8 mouse cellular contexts compared by ENCODE assay signal in genomic region chr8:11173284-11174191, GRCm38 (mm10).
DNase-seq lines count a peak whose midpoint lies in the region; ATAC-seq and TF ChIP-seq lines count a peak whose summit lies in the region.

No protein-coding gene starts in this region.

- TF ChIP-seq CTCF in testis, adult 2 months (IDR thresholded peaks at IDR 0.05; ENCODE audit: control insufficient read depth, insufficient read depth, insufficient replicate concordance, low read depth, low read length): peak; percentile 61; the same call in 1 of the 2 replicates
- TF ChIP-seq CTCF in liver, embryonic 14.5 days (IDR thresholded peaks at IDR 0.05; ENCODE audit: low read depth): peak; percentile 64

- ATAC-seq in intestine, embryonic 14.5 days (replicated peaks; ENCODE audit: low FRiP score, low TSS enrichment, low read depth): peak; percentile 37; the same call in 1 of the 2 replicates
- ATAC-seq in liver, embryonic 14.5 days (ENCODE audit: insufficient read depth): no peak
- no peak for ATAC-seq in activated CD4-positive, CD25-positive, alpha-beta regulatory T cell, adult 4 months

- no peaks in the 10 kb centered on the region for H3K27me3 ChIP-seq in testis, adult 2 months (ENCODE audit: control insufficient read depth, insufficient read depth, low read length)
- H3K27me3 ChIP-seq in intestine, embryonic 14.5 days (replicated peaks; ENCODE audit: control insufficient read depth, insufficient read depth, low read length): no peaks in the 10 kb centered on the region
- no peaks in the 10 kb centered on the region for H3K27me3 ChIP-seq in liver, embryonic 14.5 days (ENCODE audit: control insufficient read depth, insufficient read depth, low read length)

- H3K36me3 ChIP-seq in testis, adult 2 months (ENCODE audit: control insufficient read depth, insufficient read depth, low read length): no peaks in the 10 kb centered on the region
- H3K36me3 ChIP-seq in intestine, embryonic 14.5 days (ENCODE audit: control insufficient read depth, insufficient read depth, low read length): no peaks in the 10 kb centered on the region
- no peaks in the 10 kb centered on the region for H3K36me3 ChIP-seq in liver, embryonic 14.5 days (replicated peaks; ENCODE audit: control insufficient read depth, insufficient read depth, low read depth)

- no peak overlapping the region for H3K9ac ChIP-seq in intestine, embryonic 14.5 days (ENCODE audit: low read length)
- H3K9ac ChIP-seq in liver, embryonic 14.5 days (replicated peaks): no peak overlapping the region

- no peaks in the 10 kb centered on the region for H3K4me1 ChIP-seq in testis, adult 2 months (ENCODE audit: control insufficient read depth, insufficient read depth, low read length)
- H3K4me1 ChIP-seq in intestine, embryonic 14.5 days (replicated peaks; ENCODE audit: control insufficient read depth, insufficient read depth, low read length): no peaks in the 10 kb centered on the region
- 0 out of 4 replicates have a peak, but pooled peaks cover 0 to 2% of the 10 kb centered on the region in 2 experiments for H3K4me1 ChIP-seq in liver, embryonic 14.5 days (replicated peaks; ENCODE audit: control insufficient read depth in 2 of 2, insufficient read depth in 2 of 2, low read length in 1 of 2)

- H3K4me2 ChIP-seq in intestine, embryonic 14.5 days (ENCODE audit: low read length): no peak overlapping the region
- no peak overlapping the region for H3K4me2 ChIP-seq in liver, embryonic 14.5 days (ENCODE audit: low read depth)

- H3K9me3 ChIP-seq in intestine, embryonic 14.5 days (ENCODE audit: control insufficient read depth, low read length): no peaks in the 10 kb centered on the region
- no peaks in the 10 kb centered on the region for H3K9me3 ChIP-seq in liver, embryonic 14.5 days (ENCODE audit: control insufficient read depth, low read length)

- 73% methylated on average over 17 of the region's 17 CpGs for WGBS in intestine, embryonic 14.5 days
- WGBS in liver, embryonic 14.5 days (ENCODE audit: insufficient replicate concordance): 48% methylated on average over 17 of the region's 17 CpGs

- DNase-seq in testis, postnatal 14 days (ENCODE audit: low spot score): no peak
- DNase-seq in cerebellum, postnatal 25 days: peak; percentile 67 to 79
- peak; percentile 77 for DNase-seq in gastrocnemius, postnatal 25 days
- DNase-seq in intestine, embryonic 14.5 days (ENCODE audit: low spot score): peak; percentile 68
- no peak for DNase-seq in liver, embryonic 14.5 days (ENCODE audit: low read depth in 3 of 3, low spot score in 3 of 3)
- DNase-seq in naive thymus-derived CD4-positive, alpha-beta T cell, adult 2 months (ENCODE audit: low read depth): peak; percentile 9

- no peak overlapping the region for H3K27ac ChIP-seq in testis, adult 2 months (ENCODE audit: control insufficient read depth, insufficient read depth, low read depth, low read length)
- H3K27ac ChIP-seq in intestine, embryonic 14.5 days (ENCODE audit: low read depth): no peak overlapping the region
- H3K27ac ChIP-seq in liver, embryonic 14.5 days: no peak overlapping the region

- H3K4me3 ChIP-seq in testis, adult 2 months (ENCODE audit: control insufficient read depth, low read depth, low read length): no peak overlapping the region
- no peak overlapping the region for H3K4me3 ChIP-seq in intestine, embryonic 14.5 days (ENCODE audit: low read depth, low read length)
- no peak overlapping the region for H3K4me3 ChIP-seq in liver, embryonic 14.5 days (ENCODE audit: insufficient read depth in 1 of 2, low read depth in 2 of 2, low read length in 2 of 2)

- no peak for TF ChIP-seq POLR2A in testis, adult 2 months (IDR thresholded peaks at IDR 0.05; ENCODE audit: control insufficient read depth, low read depth, low read length)

- no peak for TF ChIP-seq EP300 in liver, embryonic 14.5 days (IDR thresholded peaks at IDR 0.05; ENCODE audit: low read depth)

Comparison
In these comparisons a context has a peak if more than half of its experiments do, and no peak if none do; other contexts are left out.
1. DNase-seq: peak in cerebellum, postnatal 25 days (2 of 2), gastrocnemius, postnatal 25 days (single experiment), intestine, embryonic 14.5 days (single experiment) and naive thymus-derived CD4-positive, alpha-beta T cell, adult 2 months (single experiment); none in testis, postnatal 14 days (single experiment) and liver, embryonic 14.5 days (0 of 3).